Mouse (Mus musculus) cerebellum, adult (tissue): ENCODE measurements at regions not wholly inside any gene's neighbourhood (a gene's known extent, or its start where the extent isn't known, plus 50 kb on each side); places are given as distances from the start of the nearest gene placed in this dataset.
A peak's percentile ranks its signal among the peaks of the same experiment; 100 is the strongest.

Experiments
- ATAC-seq: cut with Nextera tagmentation; 2 replicates; pipeline ENCODE4 v1.9.2; 2017; ENCODE audit warnings: mild to moderate bottlenecking, moderate library complexity, mixed read lengths; ENCODE audit not compliant: insufficient number of reproducible peaks, low FRiP score, low TSS enrichment

GRCm38 (mm10) chr13:46222031-46222430, 51.5 kb upstream of the Stmnd1 start:
- no peak for ATAC-seq

- ATAC-seq: peak; percentile 65
Measured at GRCm38 (mm10) chr13:46218101-46218701, 55.3 kb upstream of the Stmnd1 start.

GRCm38 (mm10) chr13:46216954-46217838, 56.3 kb upstream of the Stmnd1 start:
- no peak for ATAC-seq

GRCm38 (mm10) chr13:46203551-46203950, 70.0 kb upstream of the Stmnd1 start:
- ATAC-seq: no peak

GRCm38 (mm10) chr13:46202586-46202985, 70.9 kb upstream of the Stmnd1 start:
- ATAC-seq: no peak

GRCm38 (mm10) chr13:46201029-46201599, 72.4 kb upstream of the Stmnd1 start:
- no peak for ATAC-seq

- ATAC-seq: no peak
Measured at GRCm38 (mm10) chr13:46193131-46193530, 80.4 kb upstream of the Stmnd1 start.

GRCm38 (mm10) chr13:46189726-46190125, 83.8 kb upstream of the Stmnd1 start:
- ATAC-seq: no peak

GRCm38 (mm10) chr13:46182851-46183250, 90.7 kb upstream of the Stmnd1 start:
- ATAC-seq: no peak

GRCm38 (mm10) chr13:46180606-46181133, 92.9 kb upstream of the Stmnd1 start:
- no peak for ATAC-seq

GRCm38 (mm10) chr13:46179916-46180315, 93.6 kb upstream of the Stmnd1 start:
- no peak for ATAC-seq

GRCm38 (mm10) chr13:46173103-46173502, 100.4 kb upstream of the Stmnd1 start:
- no peak for ATAC-seq

GRCm38 (mm10) chr13:46162025-46162374, 111.5 kb upstream of the Stmnd1 start:
- peak; percentile 85 for ATAC-seq

GRCm38 (mm10) chr13:46161261-46162024, 112.1 kb upstream of the Stmnd1 start:
- ATAC-seq: peak; percentile 16

GRCm38 (mm10) chr13:46159354-46159753, 114.2 kb upstream of the Stmnd1 start:
- ATAC-seq: no peak

GRCm38 (mm10) chr13:46153282-46154260, 120.0 kb upstream of the Stmnd1 start:
- ATAC-seq: no peak

GRCm38 (mm10) chr13:46140006-46140405, 133.5 kb upstream of the Stmnd1 start:
- ATAC-seq: no peak

- ATAC-seq: no peak
Measured at GRCm38 (mm10) chr13:46139251-46139650, 134.3 kb upstream of the Stmnd1 start.

GRCm38 (mm10) chr13:46135411-46135810, 138.1 kb upstream of the Stmnd1 start:
- ATAC-seq: no peak
